Mouse (Mus musculus) kidney, adult 2 months (tissue): ENCODE data around the gene Sirt4.

Experiments
- CTCF ChIP-seq: fragments of 200-500 bp; conservative IDR thresholded peaks from 2 replicates; pipeline ENCODE4 v1.5.1; 2011; ENCODE audit warnings: low read depth, mild to moderate bottlenecking, control low read depth, low read length, moderate library complexity, mixed read lengths; ENCODE audit not compliant: insufficient read depth, insufficient read length
- POLR2A ChIP-seq: fragments of 200-500 bp; IDR thresholded peaks from one replicate; pipeline ENCODE4 v1.6.1; 2011; ENCODE audit warnings: low read depth, low read length, control low read depth

DNA sequence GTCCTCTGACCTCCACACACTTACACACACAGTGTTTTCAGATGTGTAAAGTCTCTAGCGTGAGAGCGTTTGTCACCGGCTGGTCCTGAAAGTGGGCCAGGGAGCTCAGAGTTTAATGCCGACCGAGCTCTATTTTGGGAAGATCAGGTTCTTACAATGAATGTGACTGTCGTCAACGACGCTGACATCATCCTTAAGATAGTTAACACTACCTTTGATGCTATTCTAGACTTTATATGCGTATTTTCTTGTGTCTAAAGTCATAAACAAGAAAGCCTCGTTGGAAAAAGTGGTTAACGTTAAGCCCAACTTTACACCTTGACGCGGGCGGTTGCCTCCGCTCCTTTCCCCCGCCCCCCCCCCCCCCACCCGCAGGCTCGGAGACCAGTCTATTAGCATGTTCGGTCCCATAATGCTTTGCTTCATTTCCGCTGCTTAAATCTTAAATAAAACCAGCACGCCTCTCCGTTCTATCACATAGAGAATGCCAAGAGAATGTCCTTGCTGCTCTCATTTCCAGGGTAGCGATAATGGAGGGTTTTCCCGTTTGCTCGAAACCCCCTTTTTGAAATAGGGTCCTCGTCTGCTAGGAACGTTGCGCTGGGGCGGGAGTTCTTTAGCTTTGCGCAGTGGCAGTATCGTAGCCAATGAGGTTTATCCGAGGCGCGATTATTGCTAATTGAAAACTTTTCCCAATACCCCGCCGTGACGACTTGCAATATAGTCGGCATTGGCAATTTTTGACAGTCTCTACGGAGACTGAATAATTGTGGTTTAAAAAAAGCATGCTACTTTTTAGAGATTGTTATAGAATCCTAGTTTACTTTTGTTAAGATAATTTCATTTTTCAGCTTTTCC lies 4.5 kb upstream of the Sirt4 start:
- TF ChIP-seq CTCF (no peak), POLR2A (peak; percentile 94)
